Mouse (Mus musculus): ENCODE measurements around the gene Arxes2. TPM values are rescaled to one million over a fixed set of nuclear protein-coding genes. Genes with fewer than 3 reads are reported as not detected.

Gene Arxes2
- polyA plus RNA-seq, 1 experiment from 2014 or later, result 79.2 TPM

Other genes with a start within 250 kb of the Arxes2 start
- 66.0 and 67.2 TPM in 2 replicates for gene Bhlhb9, start 196.2 kb upstream of the Arxes2 start, polyA plus RNA-seq (2015; fragmentation: Nextera tagmentation; extraction: Ambion mirVana)
- gene Gprasp2, start 154.8 kb upstream of the Arxes2 start, polyA plus RNA-seq (2015; fragmentation: Nextera tagmentation; extraction: Ambion mirVana), result 46.5 and 50.1 TPM in 2 replicates
- 41.0 and 44.1 TPM in 2 replicates for gene Arxes1, start 39.5 kb downstream of the Arxes2 start, polyA plus RNA-seq (2015; fragmentation: Nextera tagmentation; extraction: Ambion mirVana)
- gene Bex2, start 74.4 kb downstream of the Arxes2 start, polyA plus RNA-seq (2015; fragmentation: Nextera tagmentation; extraction: Ambion mirVana), result 140 and 144 TPM in 2 replicates
- gene Nxf3, start 91.4 kb downstream of the Arxes2 start, polyA plus RNA-seq (2015; fragmentation: Nextera tagmentation; extraction: Ambion mirVana), result not detected in 2 replicates
- gene Bex4, start 145.2 kb downstream of the Arxes2 start, polyA plus RNA-seq (2015; fragmentation: Nextera tagmentation; extraction: Ambion mirVana), result 60.8 and 65.9 TPM in 2 replicates
- 222 and 235 TPM in 2 replicates for gene Tceal8, start 178.5 kb downstream of the Arxes2 start, polyA plus RNA-seq (2015; fragmentation: Nextera tagmentation; extraction: Ambion mirVana)
- 8.2 and 11.3 TPM in 2 replicates for gene Tceal5, start 210.1 kb downstream of the Arxes2 start, polyA plus RNA-seq (2015; fragmentation: Nextera tagmentation; extraction: Ambion mirVana)
- gene Tceal7, start 221.0 kb downstream of the Arxes2 start, polyA plus RNA-seq (2015; fragmentation: Nextera tagmentation; extraction: Ambion mirVana), result 5.9 and 6.1 TPM in 2 replicates
- 85.0 and 87.7 TPM in 2 replicates for gene Bex1, start 221.7 kb downstream of the Arxes2 start, polyA plus RNA-seq (2015; fragmentation: Nextera tagmentation; extraction: Ambion mirVana)

Data from embryonic facial prominence, embryonic 13.5 days (tissue).